Mouse (Mus musculus): ENCODE results near the gene Fgd3. TPM values are rescaled to one million over a fixed set of nuclear protein-coding genes. Genes with fewer than 3 reads are reported as not detected.

Fgd3 gene
- polyA plus RNA-seq, 1 experiment from 2014 or later, result 0.95 TPM

DNA sequence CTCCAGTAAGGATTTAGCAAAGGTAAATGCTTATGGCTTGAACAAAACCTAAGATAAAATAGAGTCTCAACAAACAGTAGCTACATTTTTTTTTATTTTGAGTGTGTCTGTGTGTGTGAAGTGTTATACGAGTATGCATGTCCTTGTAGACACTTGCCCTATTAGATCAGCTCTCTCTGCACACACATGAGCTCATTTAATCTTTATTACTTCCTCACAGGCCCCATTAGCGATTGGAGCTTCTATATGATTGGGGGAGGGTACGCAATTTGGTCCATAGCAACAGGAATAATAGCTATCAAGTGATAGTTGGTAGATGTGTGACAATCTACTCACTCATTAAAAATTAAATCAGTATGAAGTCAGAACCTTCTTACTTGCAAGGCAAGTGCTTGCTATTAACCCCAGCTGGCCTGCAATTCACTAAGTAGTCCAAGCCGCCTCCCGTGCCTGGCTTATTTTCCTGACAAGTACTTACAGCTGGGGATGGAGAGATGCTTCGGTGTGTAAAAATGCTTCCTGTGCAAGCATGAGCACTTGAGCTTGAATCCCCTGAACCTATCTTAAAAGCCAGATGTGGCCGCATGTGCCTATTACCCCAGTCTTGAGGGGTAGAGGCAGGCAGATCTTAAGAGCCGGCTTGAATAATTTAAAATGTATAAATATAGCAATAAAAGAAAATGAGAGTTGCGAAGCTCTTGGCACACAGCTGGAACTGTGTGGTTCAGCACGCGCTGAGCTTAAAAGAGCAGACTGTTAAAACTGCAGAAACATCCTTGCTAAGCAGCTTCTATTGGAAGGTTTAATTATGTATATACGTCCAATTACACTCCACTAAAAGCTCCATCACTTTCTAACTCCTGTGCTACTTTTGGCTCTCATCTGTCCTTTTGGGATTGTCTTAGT is 15.2 kb upstream of the Fgd3 start:
- DNase-seq (ENCODE audit: low spot score), result peak; percentile 39
- ATAC-seq (replicated peaks; ENCODE audit: insufficient number of reproducible peaks, low FRiP score, low TSS enrichment, low read depth), result peak; percentile 18; the same call in 1 of the 2 replicates
- Histone ChIP-seq H3K27me3 (ENCODE audit: control insufficient read depth, insufficient read depth, low read length) (no peaks in the 10 kb centered on the region), H3K4me3 (ENCODE audit: low read depth, low read length) (no peak overlapping the region), H3K27ac (replicated peaks; ENCODE audit: low read depth, low read length) (no peak overlapping the region), H3K4me2 (ENCODE audit: low read depth, low read length) (no peak overlapping the region), H3K9ac (replicated peaks; ENCODE audit: low read length) (no peak overlapping the region), H3K9me3 (replicated peaks; ENCODE audit: control insufficient read depth, low read length) (no peaks in the 10 kb centered on the region), H3K36me3 (replicated peaks; ENCODE audit: control insufficient read depth, insufficient read depth, low read depth, low read length) (no peaks in the 10 kb centered on the region), H3K4me1 (ENCODE audit: control insufficient read depth, insufficient read depth, low read length) (no peaks in the 10 kb centered on the region)
- WGBS, result 75% methylated on average over 12 of the region's 12 CpGs

DNA sequence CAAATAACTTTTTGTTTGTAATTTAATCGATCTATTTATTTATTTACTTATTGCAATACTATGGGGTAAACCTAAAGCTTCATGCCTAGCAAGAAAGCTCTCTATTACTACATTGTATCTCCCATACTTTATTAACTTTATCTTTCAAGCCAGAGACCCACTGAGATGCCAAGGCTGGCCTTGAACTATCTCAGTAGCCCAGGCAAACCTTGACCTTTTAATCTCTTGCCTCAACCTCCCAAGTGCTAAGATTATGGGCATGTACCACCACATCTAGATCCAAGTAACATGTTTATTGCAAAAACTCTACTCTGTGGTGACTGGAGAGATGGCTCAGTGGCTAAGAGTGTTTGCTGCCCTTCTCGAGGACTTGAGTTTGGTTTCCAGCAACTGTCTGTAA is 13.1 kb upstream of the Fgd3 start:
- H3K4me1 ChIP-seq (ENCODE audit: control insufficient read depth, insufficient read depth, low read length), result no peaks in the 10 kb centered on the region
- H3K4me2 ChIP-seq (ENCODE audit: low read depth, low read length), result no peak overlapping the region
- no peaks in the 10 kb centered on the region for H3K36me3 ChIP-seq (replicated peaks; ENCODE audit: control insufficient read depth, insufficient read depth, low read depth, low read length)
- no peaks in the 10 kb centered on the region for H3K27me3 ChIP-seq (ENCODE audit: control insufficient read depth, insufficient read depth, low read length)
- DNase-seq (ENCODE audit: low spot score) (no peak), ATAC-seq (replicated peaks; ENCODE audit: insufficient number of reproducible peaks, low FRiP score, low TSS enrichment, low read depth) (no peak)
- H3K27ac ChIP-seq (replicated peaks; ENCODE audit: low read depth, low read length), result no peak overlapping the region
- H3K9ac ChIP-seq (replicated peaks; ENCODE audit: low read length), result no peak overlapping the region
- no peak overlapping the region for H3K4me3 ChIP-seq (ENCODE audit: low read depth, low read length)
- H3K9me3 ChIP-seq (replicated peaks; ENCODE audit: control insufficient read depth, low read length), result no peaks in the 10 kb centered on the region
- WGBS, result 80% methylated on average over 2 of the region's 2 CpGs

DNA sequence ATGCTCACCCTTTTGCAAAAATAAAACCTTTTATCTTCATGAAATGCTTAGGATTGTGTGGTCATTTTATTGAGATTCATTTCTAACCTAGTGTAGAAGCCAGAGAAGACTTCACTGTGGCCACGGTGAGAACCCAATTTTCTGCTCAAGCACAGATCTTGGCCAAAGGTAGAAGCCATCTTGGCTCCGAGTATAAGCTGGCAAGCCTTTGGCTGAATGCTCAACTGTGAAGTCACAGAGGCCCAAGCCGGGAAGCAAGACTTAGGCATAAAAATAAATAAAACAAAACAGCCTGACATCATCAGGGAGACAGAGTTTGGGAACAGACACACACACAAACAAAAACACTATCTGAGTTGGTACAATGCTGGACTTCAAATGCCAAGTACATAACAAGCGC is 8.0 kb upstream of the Fgd3 start:
- H3K9me3 ChIP-seq (replicated peaks; ENCODE audit: control insufficient read depth, low read length), result no peaks in the 10 kb centered on the region
- no peak overlapping the region for H3K4me2 ChIP-seq (ENCODE audit: low read depth, low read length)
- DNase-seq (ENCODE audit: low spot score), result no peak
- WGBS, result 84% methylated on average over 4 of the region's 4 CpGs
- no peak overlapping the region for H3K4me3 ChIP-seq (ENCODE audit: low read depth, low read length)
- H3K36me3 ChIP-seq (replicated peaks; ENCODE audit: control insufficient read depth, insufficient read depth, low read depth, low read length), result no peaks in the 10 kb centered on the region
- no peaks in the 10 kb centered on the region for H3K27me3 ChIP-seq (ENCODE audit: control insufficient read depth, insufficient read depth, low read length)
- H3K4me1 ChIP-seq (ENCODE audit: control insufficient read depth, insufficient read depth, low read length), result no peaks in the 10 kb centered on the region
- no peak for ATAC-seq (replicated peaks; ENCODE audit: insufficient number of reproducible peaks, low FRiP score, low TSS enrichment, low read depth)
- no peak overlapping the region for H3K27ac ChIP-seq (replicated peaks; ENCODE audit: low read depth, low read length)
- H3K9ac ChIP-seq (replicated peaks; ENCODE audit: low read length), result no peak overlapping the region

DNA sequence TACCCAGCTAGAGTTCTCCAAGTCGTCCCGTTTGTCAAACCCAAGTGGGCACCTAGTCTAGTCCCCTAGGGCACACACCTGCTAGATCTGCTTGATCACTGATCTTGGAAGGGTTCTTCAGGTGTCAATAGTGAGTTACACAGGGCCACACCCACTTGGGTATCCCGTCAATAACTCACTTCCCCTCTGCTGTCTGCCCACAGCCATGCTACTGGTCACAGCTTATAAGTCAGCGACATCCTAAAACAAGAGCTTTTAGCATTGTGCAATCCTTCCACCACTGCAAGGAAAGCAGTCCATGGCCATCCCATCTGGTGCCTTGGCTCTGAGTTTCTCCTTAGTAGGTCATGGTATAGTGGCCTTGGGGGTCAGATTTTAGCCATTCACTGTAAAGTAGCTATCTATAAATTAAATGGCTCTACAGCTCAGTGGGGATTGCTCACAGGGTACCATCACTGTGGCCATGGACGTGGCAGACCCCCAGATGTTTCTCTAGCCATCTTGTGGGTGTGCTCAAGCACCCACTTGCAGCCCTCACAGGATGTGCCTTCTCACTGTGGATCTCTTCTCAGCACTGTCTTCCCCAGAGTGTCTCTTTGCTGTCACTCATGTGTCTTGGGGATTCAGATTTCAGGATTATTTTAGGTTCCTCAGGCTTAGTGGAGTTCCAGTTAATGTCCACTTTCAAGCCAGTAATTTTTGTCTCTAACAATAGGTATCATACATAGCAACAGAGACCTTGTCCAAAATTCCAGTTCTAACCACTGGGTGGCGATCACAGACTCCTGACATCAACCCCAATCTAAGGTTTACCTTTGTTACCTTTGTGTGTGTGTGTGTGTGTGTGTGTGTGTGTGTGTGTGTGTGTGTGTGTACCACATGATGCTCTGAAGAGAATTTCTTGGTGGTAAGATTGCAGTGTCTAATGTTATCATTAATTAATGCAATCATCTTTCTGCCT is 6.4 kb upstream of the Fgd3 start:
- Histone ChIP-seq H3K4me3 (ENCODE audit: low read depth, low read length) (no peak overlapping the region), H3K27ac (replicated peaks; ENCODE audit: low read depth, low read length) (no peak overlapping the region), H3K36me3 (replicated peaks; ENCODE audit: control insufficient read depth, insufficient read depth, low read depth, low read length) (no peaks in the 10 kb centered on the region), H3K4me1 (ENCODE audit: control insufficient read depth, insufficient read depth, low read length) (no peaks in the 10 kb centered on the region), H3K27me3 (ENCODE audit: control insufficient read depth, insufficient read depth, low read length) (no peaks in the 10 kb centered on the region), H3K9me3 (replicated peaks; ENCODE audit: control insufficient read depth, low read length) (no peaks in the 10 kb centered on the region), H3K9ac (replicated peaks; ENCODE audit: low read length) (no peak overlapping the region), H3K4me2 (ENCODE audit: low read depth, low read length) (no peak overlapping the region)
- DNase-seq (ENCODE audit: low spot score) (peak; percentile 75), ATAC-seq (replicated peaks; ENCODE audit: insufficient number of reproducible peaks, low FRiP score, low TSS enrichment, low read depth) (0 out of 2 replicates have a peak, but pooled peaks have one; percentile 52)
- WGBS, result 53% methylated on average over 6 of the region's 6 CpGs

DNA sequence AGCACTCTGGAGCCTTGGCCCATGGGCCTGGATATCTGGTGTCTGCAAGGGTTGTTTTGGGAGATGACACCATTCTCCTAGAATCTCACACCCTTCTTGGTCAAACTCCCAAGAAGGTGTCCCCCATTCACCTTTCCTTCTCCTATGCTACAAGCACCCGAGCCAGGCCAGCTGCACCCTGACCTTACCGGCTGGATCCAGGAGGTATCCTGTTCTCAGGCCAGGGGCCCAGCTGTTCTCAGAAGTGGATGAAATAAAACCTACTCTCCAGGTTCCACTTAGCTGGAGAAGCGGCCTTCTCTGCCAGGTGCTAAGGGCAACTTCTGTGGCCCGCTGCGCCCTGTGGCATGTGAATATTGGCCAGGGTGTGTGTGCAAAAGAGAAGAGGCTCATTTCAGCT is 4.8 kb upstream of the Fgd3 start:
- no peaks in the 10 kb centered on the region for H3K4me1 ChIP-seq (ENCODE audit: control insufficient read depth, insufficient read depth, low read length)
- 88% methylated on average over 5 of the region's 5 CpGs for WGBS
- no peaks in the 10 kb centered on the region for H3K9me3 ChIP-seq (replicated peaks; ENCODE audit: control insufficient read depth, low read length)
- ATAC-seq (replicated peaks; ENCODE audit: insufficient number of reproducible peaks, low FRiP score, low TSS enrichment, low read depth) (no peak), DNase-seq (ENCODE audit: low spot score) (no peak)
- H3K4me2 ChIP-seq (ENCODE audit: low read depth, low read length), result no peak overlapping the region
- no peaks in the 10 kb centered on the region for H3K27me3 ChIP-seq (ENCODE audit: control insufficient read depth, insufficient read depth, low read length)
- no peak overlapping the region for H3K9ac ChIP-seq (replicated peaks; ENCODE audit: low read length)
- no peak overlapping the region for H3K27ac ChIP-seq (replicated peaks; ENCODE audit: low read depth, low read length)
- no peak overlapping the region for H3K4me3 ChIP-seq (ENCODE audit: low read depth, low read length)
- H3K36me3 ChIP-seq (replicated peaks; ENCODE audit: control insufficient read depth, insufficient read depth, low read depth, low read length), result no peaks in the 10 kb centered on the region

DNA sequence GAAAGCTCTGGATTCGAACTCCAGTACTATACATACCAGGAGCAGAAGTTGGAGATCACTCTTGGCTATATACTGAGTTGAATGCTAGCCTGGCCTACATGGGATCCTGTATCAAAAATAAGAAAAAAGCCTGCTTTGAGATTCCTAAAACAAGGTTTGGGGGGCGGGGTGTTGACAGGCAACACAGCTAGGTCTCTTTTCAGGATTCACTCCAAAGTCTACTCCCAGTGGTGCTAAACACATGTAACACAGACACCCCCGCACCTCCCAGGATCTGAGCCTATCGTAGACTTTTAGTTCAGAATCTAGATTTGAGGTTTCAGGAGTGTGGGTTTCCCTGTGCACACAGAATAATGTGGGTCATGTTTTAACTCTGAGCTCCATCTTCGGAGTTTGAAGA is 2.6 kb upstream of the Fgd3 start:
- Histone ChIP-seq H3K4me2 (ENCODE audit: low read depth, low read length) (no peak overlapping the region), H3K4me1 (ENCODE audit: control insufficient read depth, insufficient read depth, low read length) (no peaks in the 10 kb centered on the region), H3K36me3 (replicated peaks; ENCODE audit: control insufficient read depth, insufficient read depth, low read depth, low read length) (no peaks in the 10 kb centered on the region), H3K4me3 (ENCODE audit: low read depth, low read length) (no peak overlapping the region), H3K27me3 (ENCODE audit: control insufficient read depth, insufficient read depth, low read length) (no peaks in the 10 kb centered on the region), H3K9me3 (replicated peaks; ENCODE audit: control insufficient read depth, low read length) (no peaks in the 10 kb centered on the region), H3K27ac (replicated peaks; ENCODE audit: low read depth, low read length) (no peak overlapping the region), H3K9ac (replicated peaks; ENCODE audit: low read length) (no peak overlapping the region)
- DNase-seq (ENCODE audit: low spot score), result no peak
- WGBS, result 80% methylated on average over 5 of the region's 5 CpGs
- no peak for ATAC-seq (replicated peaks; ENCODE audit: insufficient number of reproducible peaks, low FRiP score, low TSS enrichment, low read depth)

DNA sequence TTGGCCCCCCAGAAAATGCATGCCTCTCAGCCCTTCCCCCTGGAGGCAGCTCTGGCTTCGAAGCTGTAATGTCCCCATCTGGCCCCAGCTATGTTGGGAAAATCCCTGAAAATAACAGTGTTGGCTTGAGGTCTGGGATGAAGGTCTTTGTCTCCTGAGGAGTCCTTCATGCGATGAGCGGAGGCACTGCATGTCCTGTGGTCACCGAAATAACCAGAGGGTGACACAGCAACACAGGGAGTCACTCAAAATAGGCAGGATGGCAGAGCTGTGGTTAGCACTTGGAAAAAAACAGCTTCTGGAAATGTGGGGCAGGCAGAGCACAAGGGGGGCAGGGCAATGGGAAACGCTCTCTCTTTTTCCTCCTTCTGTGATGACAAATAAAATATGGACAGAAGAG is 2.1 kb upstream of the Fgd3 start:
- H3K27ac ChIP-seq (replicated peaks; ENCODE audit: low read depth, low read length), result no peak overlapping the region
- 79% methylated on average over 5 of the region's 5 CpGs for WGBS
- H3K9ac ChIP-seq (replicated peaks; ENCODE audit: low read length), result no peak overlapping the region
- DNase-seq (ENCODE audit: low spot score) (no peak), ATAC-seq (replicated peaks; ENCODE audit: insufficient number of reproducible peaks, low FRiP score, low TSS enrichment, low read depth) (no peak)
- H3K36me3 ChIP-seq (replicated peaks; ENCODE audit: control insufficient read depth, insufficient read depth, low read depth, low read length), result no peaks in the 10 kb centered on the region
- no peak overlapping the region for H3K4me2 ChIP-seq (ENCODE audit: low read depth, low read length)
- H3K9me3 ChIP-seq (replicated peaks; ENCODE audit: control insufficient read depth, low read length), result no peaks in the 10 kb centered on the region
- H3K27me3 ChIP-seq (ENCODE audit: control insufficient read depth, insufficient read depth, low read length), result no peaks in the 10 kb centered on the region
- no peaks in the 10 kb centered on the region for H3K4me1 ChIP-seq (ENCODE audit: control insufficient read depth, insufficient read depth, low read length)
- H3K4me3 ChIP-seq (ENCODE audit: low read depth, low read length), result no peak overlapping the region

DNA sequence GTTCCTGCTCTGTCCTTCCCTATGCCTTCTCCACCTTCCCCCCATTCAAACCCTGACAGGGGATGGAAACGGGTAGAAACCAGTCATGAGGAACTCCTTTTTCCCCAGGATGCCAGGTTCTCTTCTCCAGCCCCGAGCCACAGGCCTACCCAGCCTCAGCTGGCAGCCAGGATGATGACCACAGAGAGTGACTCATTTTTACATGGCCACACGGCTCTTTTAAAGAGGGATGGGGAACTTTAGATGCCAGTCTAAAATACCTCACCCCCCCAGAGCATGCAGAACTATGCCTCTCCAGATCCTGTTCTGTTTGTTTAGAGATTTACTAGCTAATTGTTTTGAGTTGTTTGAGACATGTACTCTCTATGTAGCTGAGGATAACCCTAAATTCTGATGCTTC is 1.3 kb upstream of the Fgd3 start:
- ATAC-seq (replicated peaks; ENCODE audit: insufficient number of reproducible peaks, low FRiP score, low TSS enrichment, low read depth) (no peak), DNase-seq (ENCODE audit: low spot score) (no peak)
- Histone ChIP-seq H3K9me3 (replicated peaks; ENCODE audit: control insufficient read depth, low read length) (no peaks in the 10 kb centered on the region), H3K36me3 (replicated peaks; ENCODE audit: control insufficient read depth, insufficient read depth, low read depth, low read length) (no peaks in the 10 kb centered on the region), H3K27ac (replicated peaks; ENCODE audit: low read depth, low read length) (no peak overlapping the region), H3K9ac (replicated peaks; ENCODE audit: low read length) (no peak overlapping the region), H3K4me1 (ENCODE audit: control insufficient read depth, insufficient read depth, low read length) (no peaks in the 10 kb centered on the region), H3K4me2 (ENCODE audit: low read depth, low read length) (no peak overlapping the region), H3K4me3 (ENCODE audit: low read depth, low read length) (no peak overlapping the region), H3K27me3 (ENCODE audit: control insufficient read depth, insufficient read depth, low read length) (no peaks in the 10 kb centered on the region)
- WGBS, result 66% methylated on average over 3 of the region's 3 CpGs
